Mouse (Mus musculus): ENCODE measurements around the gene Zhx3.

DNA sequence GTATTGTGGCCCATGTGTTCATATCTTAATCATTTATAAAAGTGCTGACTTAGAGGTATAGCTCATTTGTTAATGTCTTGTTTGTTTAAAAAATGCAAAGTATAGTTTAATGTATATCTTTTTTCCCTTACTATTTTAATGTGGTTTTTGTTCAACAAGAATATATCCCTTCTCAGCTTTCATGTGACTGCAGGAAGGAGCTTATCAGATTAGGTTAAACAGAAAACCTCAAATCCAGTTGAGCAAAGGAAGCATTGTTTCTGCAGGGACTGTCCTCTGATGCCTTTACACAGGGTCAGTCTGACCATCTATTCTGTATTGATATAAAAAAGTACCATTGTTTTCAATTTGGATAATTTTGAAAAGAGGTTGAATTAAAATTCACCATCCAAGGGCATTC lies 170.0 kb downstream of the Zhx3 start:
- TF ChIP-seq CTCF (IDR thresholded peaks at IDR 0.05; ENCODE audit: control insufficient read depth, insufficient read depth, insufficient replicate concordance, low read depth, low read length), result no peak
- no peak for TF ChIP-seq POLR2A (IDR thresholded peaks at IDR 0.05; ENCODE audit: control insufficient read depth, low read depth, low read length)

Measured in testis, adult 2 months (tissue).